Mouse (Mus musculus): Measurements from ENCODE around the gene Dpyd. TPM values are rescaled to one million over a fixed set of nuclear protein-coding genes. Genes with fewer than 3 reads are reported as not detected.

Gene Dpyd
- polyA plus RNA-seq, 2 experiments: 1.6 to 2.4 TPM

DNA sequence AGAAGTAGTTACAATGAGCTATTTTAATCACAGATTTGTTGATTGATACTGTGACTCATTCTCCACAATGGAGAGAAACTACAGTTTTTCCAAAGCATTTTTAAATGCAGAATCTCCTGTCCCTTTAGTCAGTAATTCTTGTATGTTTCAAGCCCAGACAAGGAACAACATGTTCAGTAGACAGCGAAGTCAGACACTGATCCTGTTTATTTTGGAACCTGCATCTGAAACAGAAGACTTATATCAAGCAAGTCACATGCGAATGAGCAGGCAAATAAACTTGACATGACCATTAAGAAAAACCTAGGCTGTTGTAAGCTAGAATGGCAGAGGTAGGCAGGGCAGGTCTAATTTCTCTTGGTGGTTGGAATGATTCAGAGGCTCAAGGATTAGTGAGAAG, 2.0 kb upstream of the Dpyd start:
- no peaks in the 10 kb centered on the region; a peak in 1 of 4 replicates for H3K4me1 ChIP-seq (replicated peaks; ENCODE audit: control insufficient read depth in 2 of 2, insufficient read depth in 2 of 2, low read length in 1 of 2)
- H3K27ac ChIP-seq: no peak overlapping the region
- H3K9me3 ChIP-seq (ENCODE audit: control insufficient read depth, low read length): no peaks in the 10 kb centered on the region
- H3K9ac ChIP-seq (replicated peaks): no peak overlapping the region
- 58% methylated on average over 2 of the region's 2 CpGs for WGBS (ENCODE audit: insufficient replicate concordance)
- H3K4me2 ChIP-seq (ENCODE audit: low read depth): no peak overlapping the region
- no peak for ATAC-seq (ENCODE audit: insufficient read depth)
- TF ChIP-seq CTCF (IDR thresholded peaks at IDR 0.05; ENCODE audit: low read depth): no peak
- TF ChIP-seq EP300 (IDR thresholded peaks at IDR 0.05; ENCODE audit: low read depth): no peak
- no peaks in the 10 kb centered on the region for H3K36me3 ChIP-seq (replicated peaks; ENCODE audit: control insufficient read depth, insufficient read depth, low read depth)
- no peak overlapping the region for H3K4me3 ChIP-seq (ENCODE audit: insufficient read depth in 1 of 2, low read depth in 2 of 2, low read length in 2 of 2)
- H3K27me3 ChIP-seq (ENCODE audit: control insufficient read depth, insufficient read depth, low read length): no peaks in the 10 kb centered on the region
- DNase-seq (ENCODE audit: low read depth in 3 of 3, low spot score in 3 of 3): no peak

GRCm38 (mm10) chr3:118562311-118562671, 362 bp downstream of the Dpyd start:
- peak; percentile 59 for ATAC-seq (ENCODE audit: insufficient read depth)
- TF ChIP-seq EP300 (IDR thresholded peaks at IDR 0.05; ENCODE audit: low read depth): no peak
- no peak for TF ChIP-seq CTCF (IDR thresholded peaks at IDR 0.05; ENCODE audit: low read depth)

GRCm38 (mm10) chr3:118566779-118567178, 4.8 kb downstream of the Dpyd start:
- TF ChIP-seq EP300 (IDR thresholded peaks at IDR 0.05; ENCODE audit: low read depth): no peak
- TF ChIP-seq CTCF (IDR thresholded peaks at IDR 0.05; ENCODE audit: low read depth): no peak
- no peaks in the 10 kb centered on the region for H3K27me3 ChIP-seq (ENCODE audit: control insufficient read depth, insufficient read depth, low read length)
- H3K4me1 ChIP-seq (replicated peaks; ENCODE audit: control insufficient read depth in 2 of 2, insufficient read depth in 2 of 2, low read length in 1 of 2): no peaks in the 10 kb centered on the region
- no peaks in the 10 kb centered on the region for H3K9me3 ChIP-seq (ENCODE audit: control insufficient read depth, low read length)
- no peak overlapping the region for H3K4me3 ChIP-seq (ENCODE audit: insufficient read depth in 1 of 2, low read depth in 2 of 2, low read length in 2 of 2)
- no peaks in the 10 kb centered on the region for H3K36me3 ChIP-seq (replicated peaks; ENCODE audit: control insufficient read depth, insufficient read depth, low read depth)
- no peak overlapping the region for H3K27ac ChIP-seq
- 53% methylated on average over 5 of the region's 5 CpGs for WGBS (ENCODE audit: insufficient replicate concordance)
- H3K4me2 ChIP-seq (ENCODE audit: low read depth): no peak overlapping the region
- ATAC-seq (ENCODE audit: insufficient read depth) (peak; percentile 48; the same call in 1 of the 2 replicates), DNase-seq (ENCODE audit: low read depth in 3 of 3, low spot score in 3 of 3) (peak in 1 of 3 experiments; percentile 12)
- H3K9ac ChIP-seq (replicated peaks): no peak overlapping the region

More at GRCm38 (mm10) chr3:118562311-118562671, 362 bp downstream of the Dpyd start:
- Histone ChIP-seq H3K9ac (replicated peaks) (no peak overlapping the region), H3K4me3 (ENCODE audit: insufficient read depth in 1 of 2, low read depth in 2 of 2, low read length in 2 of 2) (peak overlapping the region; percentile 53 to 55), H3K4me2 (ENCODE audit: low read depth) (peak overlapping the region; percentile 38), H3K27ac (no peak overlapping the region), H3K9me3 (ENCODE audit: control insufficient read depth, low read length) (no peaks in the 10 kb centered on the region), H3K36me3 (replicated peaks; ENCODE audit: control insufficient read depth, insufficient read depth, low read depth) (no peaks in the 10 kb centered on the region), H3K4me1 (replicated peaks; ENCODE audit: control insufficient read depth in 2 of 2, insufficient read depth in 2 of 2, low read length in 1 of 2) (no peaks in the 10 kb centered on the region; a peak in 1 of 4 replicates), H3K27me3 (ENCODE audit: control insufficient read depth, insufficient read depth, low read length) (no peaks in the 10 kb centered on the region)
- DNase-seq (ENCODE audit: low read depth in 3 of 3, low spot score in 3 of 3): no peak
- WGBS (ENCODE audit: insufficient replicate concordance): 2% methylated on average over 17 of the region's 18 CpGs

GRCm38 (mm10) chr3:118570197-118570596, 8.3 kb downstream of the Dpyd start:
- DNase-seq (ENCODE audit: low read depth in 3 of 3, low spot score in 3 of 3): no peak
- Histone ChIP-seq H3K36me3 (replicated peaks; ENCODE audit: control insufficient read depth, insufficient read depth, low read depth) (no peaks in the 10 kb centered on the region), H3K27ac (no peak overlapping the region), H3K4me1 (replicated peaks; ENCODE audit: control insufficient read depth in 2 of 2, insufficient read depth in 2 of 2, low read length in 1 of 2) (no peaks in the 10 kb centered on the region), H3K9me3 (ENCODE audit: control insufficient read depth, low read length) (no peaks in the 10 kb centered on the region), H3K27me3 (ENCODE audit: control insufficient read depth, insufficient read depth, low read length) (no peaks in the 10 kb centered on the region), H3K4me3 (ENCODE audit: insufficient read depth in 1 of 2, low read depth in 2 of 2, low read length in 2 of 2) (no peak overlapping the region), H3K9ac (replicated peaks) (no peak overlapping the region), H3K4me2 (ENCODE audit: low read depth) (no peak overlapping the region)
- ATAC-seq (ENCODE audit: insufficient read depth): no peak
- WGBS (ENCODE audit: insufficient replicate concordance): 63% methylated on average over 7 of the region's 7 CpGs
- TF ChIP-seq CTCF (IDR thresholded peaks at IDR 0.05; ENCODE audit: low read depth): no peak
- TF ChIP-seq EP300 (IDR thresholded peaks at IDR 0.05; ENCODE audit: low read depth): no peak

DNA sequence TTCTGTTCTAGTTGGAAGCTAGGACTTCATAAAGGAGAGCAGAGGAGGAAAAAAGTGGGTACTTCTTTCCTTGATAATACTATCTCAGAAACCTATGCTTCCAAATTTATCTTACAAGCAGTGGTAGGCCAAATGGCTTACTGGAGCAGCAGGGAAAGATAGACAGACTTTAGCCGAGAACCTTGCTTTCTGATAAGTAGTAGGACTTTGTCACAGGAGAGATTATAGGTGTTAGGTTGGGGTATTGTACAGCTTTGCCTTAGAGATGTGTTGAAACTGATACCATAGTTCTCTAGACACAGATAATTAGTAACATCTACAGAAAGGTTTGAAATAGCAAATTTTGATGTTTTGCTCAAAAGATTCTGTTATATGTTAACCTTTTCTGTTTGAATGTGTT, 28.6 kb downstream of the Dpyd start:
- H3K27ac ChIP-seq: no peak overlapping the region
- H3K27me3 ChIP-seq (ENCODE audit: control insufficient read depth, insufficient read depth, low read length): no peaks in the 10 kb centered on the region
- DNase-seq (ENCODE audit: low read depth in 3 of 3, low spot score in 3 of 3) (no peak), ATAC-seq (ENCODE audit: insufficient read depth) (no peak)
- H3K4me3 ChIP-seq (ENCODE audit: insufficient read depth in 1 of 2, low read depth in 2 of 2, low read length in 2 of 2): no peak overlapping the region
- no peaks in the 10 kb centered on the region for H3K4me1 ChIP-seq (replicated peaks; ENCODE audit: control insufficient read depth in 2 of 2, insufficient read depth in 2 of 2, low read length in 1 of 2)
- WGBS (ENCODE audit: insufficient replicate concordance): 43% methylated on average over 1 of the region's 1 CpGs
- H3K4me2 ChIP-seq (ENCODE audit: low read depth): no peak overlapping the region
- TF ChIP-seq CTCF (IDR thresholded peaks at IDR 0.05; ENCODE audit: low read depth) (no peak), EP300 (IDR thresholded peaks at IDR 0.05; ENCODE audit: low read depth) (no peak)
- H3K36me3 ChIP-seq (replicated peaks; ENCODE audit: control insufficient read depth, insufficient read depth, low read depth): no peaks in the 10 kb centered on the region
- H3K9me3 ChIP-seq (ENCODE audit: control insufficient read depth, low read length): no peaks in the 10 kb centered on the region
- no peak overlapping the region for H3K9ac ChIP-seq (replicated peaks)
